Mouse (Mus musculus): ENCODE results near the gene Serinc3.
"Not testable (repeated sequence)": the region's sequence is repeated elsewhere in the genome, so short reads cannot be mapped to it uniquely, and the experiment has no call there.

Serinc3 gene

DNA sequence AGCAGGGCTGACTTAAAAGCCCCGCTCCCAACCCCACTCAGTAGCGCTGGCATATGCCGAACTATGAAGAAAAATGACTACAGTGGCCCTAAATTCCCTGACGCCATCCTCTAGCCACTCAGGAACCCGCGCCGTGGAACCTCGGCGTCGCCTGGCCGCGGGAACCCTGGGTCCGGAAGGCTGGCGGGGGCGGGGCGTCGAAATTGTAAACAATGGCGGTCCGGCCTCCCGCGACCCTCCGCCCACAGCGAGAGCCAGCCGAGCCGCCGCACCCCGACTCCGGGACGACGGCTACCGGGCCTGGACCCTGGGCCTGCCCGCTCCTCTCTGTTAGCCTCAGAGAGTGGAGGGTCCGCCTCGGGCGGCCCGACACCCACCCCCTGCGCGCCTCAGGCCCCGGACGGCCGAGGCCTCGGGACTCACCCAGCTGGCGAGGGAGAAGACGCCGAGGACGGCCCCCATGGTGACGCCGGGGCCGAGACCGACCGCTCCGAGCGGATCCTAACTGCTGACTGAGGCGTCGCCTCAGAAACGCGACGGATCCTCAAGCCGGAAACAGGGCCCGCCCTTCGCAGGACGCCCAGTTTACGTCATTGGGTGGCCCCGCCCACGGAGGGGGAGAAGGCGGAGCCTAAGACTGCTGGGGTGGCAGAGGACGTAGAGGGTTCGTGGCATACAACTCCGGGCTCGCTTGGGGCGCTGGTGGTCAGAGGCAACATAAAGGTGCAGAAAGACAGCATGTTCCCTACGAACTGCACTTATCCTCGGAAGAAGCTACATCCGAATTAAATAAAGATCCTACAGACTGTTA lies at the start of gene Serinc3:
Gene Serinc3 (minus strand): TSS at position 557 of the 811 bp plus-strand sequence.
- peak; percentile 98 for DNase-seq (ENCODE audit: low read depth, low spot score)

DNA sequence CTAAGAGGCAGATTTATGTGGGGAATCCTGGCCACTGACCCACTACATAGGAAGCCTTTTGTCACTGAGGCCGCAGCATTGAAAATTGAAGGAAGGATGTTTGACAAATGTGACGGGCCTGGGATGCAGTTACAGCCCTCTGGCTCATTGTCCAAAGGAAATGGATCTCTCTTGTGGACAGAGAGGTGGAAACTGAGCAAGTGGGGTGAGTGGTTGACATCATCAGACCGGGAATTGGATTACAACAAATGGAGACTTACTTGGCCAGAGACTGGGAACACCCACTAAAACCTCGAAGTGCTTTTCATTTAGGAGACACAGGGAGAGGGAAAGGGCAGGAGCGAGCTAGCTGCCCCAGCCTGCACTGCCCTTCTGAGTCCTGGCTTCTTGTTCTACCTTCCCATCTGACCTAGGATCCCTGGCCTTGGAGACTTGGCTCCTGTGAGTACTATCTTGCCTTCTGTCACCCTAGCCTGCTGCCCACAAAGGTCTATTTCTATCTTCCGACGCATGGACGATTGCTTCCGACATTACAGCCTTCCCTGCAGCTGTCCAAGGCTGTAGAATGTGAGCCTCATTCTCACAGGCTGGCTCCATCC lies 48.9 kb upstream of the Serinc3 start:
- DNase-seq (ENCODE audit: low read depth, low spot score): peak; percentile 76

DNA sequence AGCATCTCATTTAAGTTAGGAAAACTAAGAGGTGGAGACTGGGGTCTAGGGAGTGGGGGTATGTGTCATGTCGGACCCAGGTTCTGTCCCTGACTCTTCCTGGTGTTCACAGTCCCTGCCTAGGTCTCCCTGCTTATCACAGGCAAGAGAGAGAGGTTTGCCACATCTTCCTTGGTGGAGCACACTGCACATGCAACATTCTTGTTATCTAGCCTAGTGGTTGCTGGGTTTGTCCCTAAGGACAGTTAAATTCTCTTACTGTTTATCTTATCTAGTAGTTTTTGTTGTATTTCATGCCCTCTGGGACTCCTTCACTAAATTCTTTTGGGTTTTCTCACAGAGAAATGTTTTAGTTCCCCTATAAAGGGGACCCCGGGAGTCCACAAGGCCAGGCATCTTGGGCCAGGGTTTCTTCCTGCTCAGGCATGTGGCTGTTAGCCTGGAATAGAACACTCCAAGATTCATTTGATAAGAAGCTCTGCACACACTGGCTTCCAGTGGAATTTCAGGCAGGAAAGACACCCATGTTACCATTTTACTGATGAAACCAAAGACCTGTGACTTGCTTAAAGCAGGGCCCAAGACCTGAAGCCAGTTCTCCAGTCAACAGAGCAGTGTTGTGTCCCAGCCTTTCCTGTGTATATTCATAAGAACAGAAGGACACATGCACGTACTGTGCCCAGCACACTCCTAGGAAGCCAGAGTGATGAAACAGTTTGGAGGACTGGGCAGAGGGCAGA lies 48.1 kb upstream of the Serinc3 start:
- DNase-seq (ENCODE audit: low read depth, low spot score): no peak

DNA sequence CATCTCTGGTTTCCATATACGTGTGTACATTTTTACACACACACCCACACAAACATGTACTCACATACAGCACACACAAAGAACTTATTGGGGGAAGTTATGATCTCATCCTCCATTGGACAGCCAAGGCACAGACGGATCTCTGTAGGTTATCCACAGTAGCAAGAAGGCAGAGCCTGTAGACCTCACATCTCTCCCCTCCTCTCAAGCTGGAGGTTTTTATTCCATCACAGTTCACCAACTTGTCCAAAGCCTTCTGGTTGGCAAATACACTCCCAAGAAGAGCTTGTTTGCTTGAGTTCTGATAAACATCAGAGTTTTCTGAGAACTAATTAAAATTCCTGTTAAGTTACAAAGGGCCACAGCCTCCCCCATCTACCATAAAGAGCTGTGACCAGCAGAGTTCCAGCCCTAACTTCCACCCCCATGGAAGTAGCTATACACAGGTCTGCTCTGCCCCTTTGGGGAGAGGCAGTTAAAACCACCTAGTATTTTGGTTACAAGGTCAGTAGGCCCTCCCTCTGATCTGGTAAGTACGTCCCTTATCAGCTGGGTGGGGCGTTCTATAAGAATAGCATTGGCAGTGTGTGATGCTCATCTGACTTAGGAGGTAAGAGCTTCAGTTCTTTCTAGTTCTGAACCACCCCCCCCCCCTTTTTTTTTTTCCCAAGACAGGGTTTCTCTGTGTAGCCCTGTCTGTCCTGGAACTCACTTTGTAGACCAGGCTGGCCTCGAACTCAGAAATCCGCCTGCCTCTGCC lies 47.1 kb upstream of the Serinc3 start:
- DNase-seq (ENCODE audit: low read depth, low spot score): no peak

DNA sequence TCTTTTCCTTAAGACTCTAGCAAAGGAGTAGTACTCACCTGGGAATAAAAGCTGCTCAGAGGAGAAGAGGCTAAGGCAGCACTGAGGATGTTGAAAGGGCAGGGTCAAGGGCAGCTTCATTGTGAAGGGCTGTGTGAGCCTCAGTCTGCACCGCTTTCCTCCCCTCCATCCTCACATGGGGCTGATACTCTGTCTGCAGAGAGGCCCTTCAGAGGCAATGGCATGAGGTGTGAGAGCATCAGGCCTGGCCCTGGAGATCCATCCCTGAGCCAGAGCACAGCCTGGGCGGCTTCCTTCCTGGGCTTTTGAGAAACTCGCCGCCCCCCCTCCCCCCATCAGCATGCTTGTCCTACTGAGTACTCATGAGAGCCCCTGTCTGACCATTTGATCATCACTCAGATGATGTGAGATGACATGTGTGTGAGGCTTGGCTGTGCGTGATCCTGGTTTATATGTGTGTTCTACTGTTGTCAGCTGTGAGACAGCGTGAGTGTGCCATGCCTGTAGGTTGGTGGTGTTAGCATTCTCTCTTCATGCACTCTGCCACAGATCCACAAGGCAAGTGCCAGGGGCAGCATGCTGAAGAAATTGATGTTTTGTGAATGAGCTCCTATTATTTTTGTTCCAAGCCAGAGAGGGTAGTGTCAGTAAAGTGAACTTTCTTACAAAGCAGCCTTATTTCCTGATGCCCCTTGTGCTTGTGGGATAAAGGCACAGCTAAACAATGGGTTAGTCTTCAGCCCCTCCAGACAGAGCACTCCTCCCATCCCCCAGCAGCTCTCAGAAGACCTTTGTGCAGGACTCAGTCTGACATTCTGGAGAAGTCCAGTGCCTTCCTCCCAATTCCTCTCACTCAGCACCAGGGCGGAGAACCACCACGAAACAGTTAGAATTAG lies 45.7 kb upstream of the Serinc3 start:
- no peak for DNase-seq (ENCODE audit: low read depth, low spot score)

DNA sequence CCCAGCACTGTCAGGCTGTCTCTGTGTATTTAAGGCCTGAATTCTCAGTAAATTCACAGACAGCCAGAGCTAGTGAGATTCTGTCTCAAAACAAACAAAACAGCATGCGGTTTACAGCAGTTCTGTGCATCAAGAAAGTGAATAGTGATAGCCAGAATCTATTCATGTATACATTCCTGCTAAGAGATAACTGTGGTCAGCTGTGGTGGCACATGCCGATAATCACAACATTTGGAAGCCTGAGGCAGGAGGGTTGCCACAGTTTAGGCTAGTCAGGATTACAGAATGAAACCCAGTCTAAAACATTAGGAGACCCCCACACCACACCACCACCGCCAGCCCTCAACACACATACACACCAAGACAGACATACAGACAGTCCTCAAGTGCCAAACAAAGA lies 44.8 kb upstream of the Serinc3 start:
- DNase-seq (ENCODE audit: low read depth, low spot score): no peak

DNA sequence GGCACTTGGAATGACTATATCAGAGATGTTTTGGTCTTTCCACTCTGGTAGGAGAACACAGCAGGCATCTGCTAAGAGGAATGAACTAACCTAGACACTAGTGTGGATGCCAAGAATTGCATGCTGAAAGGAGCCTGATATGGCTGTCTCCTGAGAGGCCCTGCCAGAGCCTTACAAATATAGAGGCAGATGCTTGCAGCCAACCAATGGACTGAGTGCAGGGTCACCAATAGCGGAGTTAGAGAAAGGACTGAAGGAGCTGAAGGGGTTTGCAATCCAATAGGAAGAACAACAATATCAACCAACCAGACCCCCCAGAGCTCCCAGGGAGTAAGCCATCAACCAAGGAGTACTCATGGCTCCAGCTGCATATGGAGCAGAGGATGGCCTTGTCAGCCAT lies 43.4 kb upstream of the Serinc3 start:
- not testable (repeated sequence) for DNase-seq (ENCODE audit: low read depth, low spot score)

DNA sequence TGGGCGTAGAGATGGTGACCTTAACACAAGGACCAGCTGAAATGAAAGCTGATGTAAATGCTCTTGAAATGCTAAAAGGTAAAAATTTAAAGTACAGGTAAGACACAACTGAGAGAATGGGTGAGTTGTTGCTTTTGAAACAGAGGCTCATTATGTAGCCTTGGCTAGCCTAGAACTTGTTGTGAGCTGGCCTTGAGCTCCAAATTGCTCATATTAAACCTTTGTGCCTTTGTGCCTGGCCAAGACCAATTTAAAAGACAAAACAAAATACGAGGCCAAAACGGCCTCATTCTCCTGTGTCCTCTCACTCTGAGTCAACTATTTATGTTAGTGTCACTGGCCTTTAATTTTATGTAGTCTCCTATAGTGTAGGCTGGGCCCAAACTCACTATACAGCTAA lies 42.0 kb upstream of the Serinc3 start:
- DNase-seq (ENCODE audit: low read depth, low spot score): no peak

DNA sequence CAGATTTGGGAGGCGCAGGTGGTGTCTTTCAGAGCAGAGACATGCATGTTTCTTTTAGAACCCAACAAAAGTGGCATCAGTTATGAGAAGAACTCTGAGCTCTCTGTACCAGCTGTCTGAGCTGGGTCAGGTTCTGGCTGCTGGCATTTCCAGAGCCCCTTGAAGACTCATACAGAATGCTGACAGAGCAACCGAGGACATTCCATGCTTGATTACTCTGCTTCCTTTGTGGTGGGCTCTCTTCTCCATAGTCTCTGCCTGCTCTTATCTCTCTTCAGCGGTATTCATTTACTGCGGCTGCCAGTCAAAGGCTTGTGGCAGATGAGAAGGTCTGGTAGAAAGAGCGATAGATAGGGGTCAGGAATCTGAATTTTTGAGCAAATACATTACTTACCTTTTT lies 41.3 kb upstream of the Serinc3 start:
- no peak for DNase-seq (ENCODE audit: low read depth, low spot score)

DNA sequence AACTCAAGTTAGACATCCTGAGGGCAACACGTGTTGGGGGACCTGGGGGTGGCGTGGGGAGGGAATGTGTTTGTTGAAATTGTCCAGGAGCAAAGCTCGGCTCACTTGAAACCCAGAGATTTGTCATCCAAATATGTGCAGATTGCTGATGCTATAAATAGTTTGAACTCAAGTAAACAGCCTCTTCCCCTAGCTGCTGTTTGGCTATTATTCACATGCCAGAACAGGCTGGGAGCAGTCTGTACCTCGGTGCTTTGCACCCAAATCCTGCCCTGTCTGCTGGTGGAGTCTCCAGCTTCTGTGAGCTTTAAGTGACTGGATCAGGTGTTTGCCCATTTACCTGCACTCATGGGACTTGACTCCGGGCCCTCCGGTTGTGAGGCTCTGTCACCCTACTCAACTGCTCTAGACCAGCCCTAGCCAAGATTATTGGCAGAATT lies 40.9 kb upstream of the Serinc3 start:
- DNase-seq (ENCODE audit: low read depth, low spot score): peak; percentile 65

DNA sequence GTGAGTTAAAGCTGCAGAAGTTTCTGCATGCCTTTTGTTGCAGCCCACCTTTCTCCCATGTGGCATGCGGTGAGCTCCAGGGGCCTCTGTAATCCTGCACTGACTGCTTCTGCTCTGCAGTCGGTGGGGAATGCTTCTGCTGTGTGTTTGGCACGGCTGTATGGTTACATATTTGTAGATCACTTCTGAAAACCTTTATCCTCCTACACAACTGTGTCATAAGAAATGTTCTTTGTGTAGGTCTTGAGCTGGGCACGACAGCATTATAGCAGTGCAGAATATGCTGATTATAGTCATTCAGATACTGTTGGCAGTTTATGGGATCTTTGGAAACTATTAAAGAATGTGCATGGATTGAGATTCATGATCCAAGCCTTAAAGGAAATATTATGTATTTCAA lies 40.4 kb upstream of the Serinc3 start:
- DNase-seq (ENCODE audit: low read depth, low spot score): no peak

DNA sequence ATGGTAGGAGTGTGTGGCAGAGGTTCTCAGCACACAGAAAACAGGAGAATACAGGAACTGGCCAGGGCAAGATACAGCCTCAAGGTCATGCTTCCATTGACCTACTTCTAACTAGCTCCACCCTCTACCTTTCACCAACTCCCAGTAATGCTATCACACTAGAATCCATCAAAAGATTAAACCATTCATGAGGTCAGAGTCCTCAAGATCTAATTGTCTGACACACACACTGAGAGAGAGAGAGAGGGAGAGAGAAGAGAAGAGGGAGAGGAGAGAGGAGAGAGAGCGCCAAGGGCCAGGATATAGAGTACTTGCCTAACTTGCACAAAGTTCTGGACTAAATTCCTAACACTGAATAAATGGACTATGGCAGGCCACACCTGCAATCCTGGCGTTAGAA lies 37.4 kb upstream of the Serinc3 start:
- DNase-seq (ENCODE audit: low read depth, low spot score): no peak

DNA sequence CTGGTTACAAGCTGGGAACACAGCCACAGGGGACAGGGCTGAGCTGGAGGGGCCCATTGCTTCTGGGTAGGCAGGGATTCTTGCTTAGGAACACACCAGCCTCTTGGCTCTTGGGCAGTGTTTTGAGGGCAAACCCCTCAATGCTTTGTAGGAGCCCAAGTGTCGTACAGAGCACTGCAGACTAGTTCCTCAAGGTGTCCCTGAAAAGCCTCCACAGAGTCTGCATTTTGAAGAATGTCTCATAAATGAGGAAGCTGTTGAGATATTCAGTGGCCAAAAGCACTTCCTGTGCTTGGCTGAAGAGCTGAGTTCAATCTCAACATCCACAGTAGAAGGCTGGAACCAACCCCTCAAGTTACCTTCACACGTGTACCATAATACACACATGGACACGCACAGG lies 31.8 kb upstream of the Serinc3 start:
- DNase-seq (ENCODE audit: low read depth, low spot score): no peak

DNA sequence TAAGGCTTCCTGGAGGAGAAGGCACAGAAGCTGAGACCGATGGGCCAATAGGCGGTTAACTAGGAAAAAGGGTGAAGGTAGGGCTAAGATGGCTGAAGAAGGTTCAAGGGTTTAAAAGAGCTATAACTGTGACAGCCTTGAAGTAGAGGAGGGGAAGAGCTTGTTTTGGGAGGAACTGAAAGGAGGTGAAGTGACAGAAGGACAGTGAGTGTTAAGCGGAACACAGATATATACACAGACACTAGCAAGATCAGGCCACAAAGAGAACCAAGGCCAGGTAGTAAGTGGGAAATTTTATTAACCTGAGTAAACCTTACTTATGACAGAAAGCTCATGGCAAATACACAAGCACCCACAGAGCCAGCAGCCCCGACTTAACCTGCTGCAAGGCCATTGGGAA lies 31.4 kb upstream of the Serinc3 start:
- no peak for DNase-seq (ENCODE audit: low read depth, low spot score)

DNA sequence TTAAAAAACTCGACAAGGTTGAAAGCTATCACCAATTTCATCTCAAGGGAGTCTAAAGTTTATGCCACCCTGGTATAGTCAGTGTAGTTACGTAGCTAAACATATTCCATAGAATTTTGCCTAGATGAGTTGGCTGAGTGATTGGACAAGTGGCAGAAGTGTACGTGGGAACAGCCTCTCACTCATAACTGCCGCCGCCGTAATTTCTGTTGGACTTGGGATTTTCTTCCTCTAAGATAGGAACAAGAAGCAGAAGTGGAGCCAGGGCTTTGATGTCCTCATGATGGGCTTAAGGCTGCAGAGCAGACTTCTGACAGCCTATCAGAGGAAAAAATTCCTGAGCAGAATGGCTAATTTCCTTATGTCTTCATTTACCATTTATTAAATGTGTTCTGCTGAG lies 30.7 kb upstream of the Serinc3 start:
- no peak for DNase-seq (ENCODE audit: low read depth, low spot score)

DNA sequence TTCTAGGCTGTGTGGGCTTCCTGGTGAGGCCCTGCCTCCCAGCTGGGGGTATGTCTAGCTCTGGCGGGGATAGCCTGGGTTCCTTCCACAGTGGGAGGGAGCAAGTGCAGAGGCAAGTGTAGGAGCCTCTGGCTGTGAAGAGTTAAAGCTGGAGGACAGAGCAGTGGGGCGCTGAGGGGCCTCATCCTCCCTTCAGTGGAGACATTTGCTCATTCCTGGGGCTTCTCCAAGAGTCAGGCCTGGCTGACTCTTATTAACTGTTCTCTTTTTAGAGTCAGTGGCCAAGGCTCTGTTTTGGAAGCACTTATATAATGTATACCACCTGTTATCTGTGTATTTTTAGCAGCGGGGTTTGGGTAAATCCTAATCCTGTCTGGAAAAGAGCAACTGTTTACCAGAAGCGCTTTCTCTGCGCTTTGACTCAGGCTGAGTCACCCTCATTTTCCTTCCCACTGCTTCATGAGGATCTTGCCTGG lies 30.3 kb upstream of the Serinc3 start:
- peak; percentile 62 for DNase-seq (ENCODE audit: low read depth, low spot score)

DNA sequence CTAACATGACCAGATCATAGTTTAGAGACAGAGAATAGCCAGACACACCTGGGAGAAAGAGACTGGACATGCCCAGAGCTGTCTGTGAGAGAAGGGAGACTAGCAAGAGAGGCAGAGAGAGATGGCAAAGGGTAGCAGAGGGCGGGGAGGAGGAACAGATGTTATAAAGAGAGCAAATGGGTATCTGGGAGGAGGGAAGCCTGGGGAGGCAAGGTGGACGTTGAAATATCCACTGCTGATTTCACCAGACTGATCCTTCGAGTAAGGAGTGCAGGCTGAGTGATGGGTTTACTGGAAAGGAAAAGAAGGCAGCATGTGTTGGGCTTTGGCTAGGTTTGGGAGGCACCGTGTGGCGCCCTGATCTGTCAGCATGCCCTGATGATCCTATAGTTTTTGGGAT lies 29.5 kb upstream of the Serinc3 start:
- no peak for DNase-seq (ENCODE audit: low read depth, low spot score)

DNA sequence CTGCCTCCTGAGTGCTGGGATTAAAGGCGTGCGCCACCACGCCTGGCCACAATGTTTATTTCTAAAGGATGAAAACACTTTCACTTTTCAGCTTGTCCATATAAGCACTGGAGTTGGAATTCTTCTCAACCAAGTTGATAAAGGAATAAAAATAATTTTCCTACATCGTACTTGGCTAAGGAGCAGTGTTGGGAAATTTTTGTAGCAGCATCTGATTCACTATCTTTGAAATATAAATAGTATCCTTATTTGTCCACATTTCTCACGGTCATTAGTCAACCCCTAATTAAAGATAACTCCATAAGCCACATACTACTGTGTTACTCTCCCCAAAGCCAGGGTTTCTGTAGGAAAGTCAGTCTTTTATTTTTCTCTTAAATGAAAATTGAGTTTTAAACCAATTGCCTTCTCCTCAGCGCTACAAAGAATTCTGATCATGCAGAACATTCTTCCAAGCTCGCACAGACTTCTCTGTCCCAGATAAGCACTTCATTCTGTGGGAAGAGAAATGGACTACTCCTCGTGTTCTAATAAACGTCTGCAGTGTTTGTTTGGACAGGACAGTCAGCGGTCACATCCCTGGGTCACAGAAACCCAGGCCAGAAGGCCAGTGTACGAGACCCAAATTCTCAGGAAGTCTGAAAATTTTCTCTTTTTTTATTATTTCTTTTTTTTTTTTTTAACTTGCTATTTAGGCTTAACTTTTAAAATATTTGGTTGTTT lies 26.1 kb upstream of the Serinc3 start:
- no peak for DNase-seq (ENCODE audit: low read depth, low spot score)

DNA sequence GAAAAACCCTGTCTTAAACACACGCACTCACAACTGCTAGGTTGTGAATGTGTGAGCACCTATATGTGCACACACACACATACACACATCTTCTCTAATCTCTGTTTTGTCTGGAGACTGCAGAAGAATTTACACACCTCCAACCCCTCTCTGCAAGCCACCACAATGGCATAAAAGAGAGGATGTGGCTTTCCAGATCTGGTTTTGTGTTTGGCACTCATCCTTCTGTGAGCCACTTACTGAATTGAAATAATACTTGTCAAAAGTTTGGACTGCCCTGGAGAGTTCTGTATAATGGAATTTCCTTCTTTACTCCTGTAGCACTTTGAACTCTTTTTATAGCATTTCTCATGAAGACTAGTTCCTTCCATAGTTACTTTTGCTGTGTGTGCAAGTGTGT lies 22.1 kb upstream of the Serinc3 start:
- no peak for DNase-seq (ENCODE audit: low read depth, low spot score)

DNA sequence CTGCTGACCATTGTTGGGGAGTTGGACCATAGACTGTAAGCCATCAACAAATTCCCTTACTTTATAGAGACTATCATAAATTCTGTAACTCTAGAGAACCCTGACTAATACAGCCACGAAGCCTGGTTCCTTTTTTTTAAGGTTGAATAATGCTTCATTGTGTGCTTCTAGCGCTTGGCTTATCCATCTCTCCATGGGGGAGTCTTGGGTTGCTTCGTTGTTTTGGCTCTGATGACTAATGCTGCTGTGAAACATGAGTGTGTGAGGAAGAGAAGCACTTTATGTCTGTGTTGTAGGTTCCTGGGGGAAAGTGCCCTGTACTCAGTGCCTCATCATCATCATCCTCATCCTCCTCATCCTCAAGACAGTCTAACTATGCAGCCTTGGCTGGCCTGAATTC lies 19.0 kb upstream of the Serinc3 start:
- no peak for DNase-seq (ENCODE audit: low read depth, low spot score)
